Mouse (Mus musculus): ENCODE data around the gene Wasf3. TPM values are rescaled to one million over a fixed set of nuclear protein-coding genes. Genes with fewer than 3 reads are reported as not detected.
"Not testable (repeated sequence)": the region's sequence is repeated elsewhere in the genome, so short reads cannot be mapped to it uniquely, and the experiment has no call there.

Wasf3 gene
- total RNA-seq, 2 experiments from 2014 or later: not detected

- ATAC-seq (replicated peaks; ENCODE audit: poor library complexity): no peak
Observed at GRCm38 (mm10) chr5:146398386-146399115, 13.8 kb downstream of the Wasf3 start.

- not testable (repeated sequence) for ATAC-seq (replicated peaks; ENCODE audit: poor library complexity)
Observed at GRCm38 (mm10) chr5:146401012-146401411, 16.2 kb downstream of the Wasf3 start.

GRCm38 (mm10) chr5:146402311-146402710 is 17.5 kb downstream of the Wasf3 start:
- ATAC-seq (replicated peaks; ENCODE audit: poor library complexity): no peak

GRCm38 (mm10) chr5:146403923-146404322 is 19.1 kb downstream of the Wasf3 start:
- no peak for ATAC-seq (replicated peaks; ENCODE audit: poor library complexity)

- no peak for ATAC-seq (replicated peaks; ENCODE audit: poor library complexity)
Observed at GRCm38 (mm10) chr5:146406133-146406532, 21.3 kb downstream of the Wasf3 start.

GRCm38 (mm10) chr5:146407791-146408190 is 23.0 kb downstream of the Wasf3 start:
- no peak for ATAC-seq (replicated peaks; ENCODE audit: poor library complexity)

- ATAC-seq (replicated peaks; ENCODE audit: poor library complexity): no peak
Observed at GRCm38 (mm10) chr5:146408604-146409003, 23.8 kb downstream of the Wasf3 start.

GRCm38 (mm10) chr5:146410821-146411220 is 26.0 kb downstream of the Wasf3 start:
- no peak for ATAC-seq (replicated peaks; ENCODE audit: poor library complexity)

- no peak for ATAC-seq (replicated peaks; ENCODE audit: poor library complexity)
Observed at GRCm38 (mm10) chr5:146412743-146413430, 28.1 kb downstream of the Wasf3 start.

- ATAC-seq (replicated peaks; ENCODE audit: poor library complexity): no peak
Observed at GRCm38 (mm10) chr5:146414611-146415010, 29.8 kb downstream of the Wasf3 start.

- ATAC-seq (replicated peaks; ENCODE audit: poor library complexity): no peak
Observed at GRCm38 (mm10) chr5:146415218-146415617, 30.4 kb downstream of the Wasf3 start.

GRCm38 (mm10) chr5:146416331-146417110 is 31.7 kb downstream of the Wasf3 start:
- no peak for ATAC-seq (replicated peaks; ENCODE audit: poor library complexity)

- no peak for ATAC-seq (replicated peaks; ENCODE audit: poor library complexity)
Observed at GRCm38 (mm10) chr5:146418092-146418491, 33.3 kb downstream of the Wasf3 start.

- ATAC-seq (replicated peaks; ENCODE audit: poor library complexity): peak; percentile 82
Observed at GRCm38 (mm10) chr5:146420081-146420480, 35.3 kb downstream of the Wasf3 start.

- ATAC-seq (replicated peaks; ENCODE audit: poor library complexity): no peak
Observed at GRCm38 (mm10) chr5:146424711-146425326, 40.0 kb downstream of the Wasf3 start.

GRCm38 (mm10) chr5:146425656-146426055 is 40.9 kb downstream of the Wasf3 start:
- no peak for ATAC-seq (replicated peaks; ENCODE audit: poor library complexity)

GRCm38 (mm10) chr5:146428109-146428508 is 43.3 kb downstream of the Wasf3 start:
- no peak for ATAC-seq (replicated peaks; ENCODE audit: poor library complexity)

GRCm38 (mm10) chr5:146431821-146432220 is 47.0 kb downstream of the Wasf3 start:
- no peak for ATAC-seq (replicated peaks; ENCODE audit: poor library complexity)

GRCm38 (mm10) chr5:146432476-146432875 is 47.7 kb downstream of the Wasf3 start:
- no peak for ATAC-seq (replicated peaks; ENCODE audit: poor library complexity)

- ATAC-seq (replicated peaks; ENCODE audit: poor library complexity): no peak
Observed at GRCm38 (mm10) chr5:146435316-146435715, 50.5 kb downstream of the Wasf3 start.

- no peak for ATAC-seq (replicated peaks; ENCODE audit: poor library complexity)
Observed at GRCm38 (mm10) chr5:146436796-146437195, 52.0 kb downstream of the Wasf3 start.

Measured in megakaryocyte progenitor cell, adult 5-6 weeks (primary cell).